Mouse (Mus musculus) kidney, adult 18-20 months (tissue): ENCODE measurements at regions not wholly inside any gene's neighbourhood (a gene's known extent, or its start where the extent isn't known, plus 50 kb on each side); places are given as distances from the start of the nearest gene placed in this dataset.
A peak's percentile ranks its signal among the peaks of the same experiment; 100 is the strongest.
"Not testable (repeated sequence)": the region's sequence is repeated elsewhere in the genome, so short reads cannot be mapped to it uniquely, and the experiment has no call there.

ENCODE experiments used
- DNase-seq: peaks from one replicate; pipeline ENCODE4 v3.0.0; 2021

DNA sequence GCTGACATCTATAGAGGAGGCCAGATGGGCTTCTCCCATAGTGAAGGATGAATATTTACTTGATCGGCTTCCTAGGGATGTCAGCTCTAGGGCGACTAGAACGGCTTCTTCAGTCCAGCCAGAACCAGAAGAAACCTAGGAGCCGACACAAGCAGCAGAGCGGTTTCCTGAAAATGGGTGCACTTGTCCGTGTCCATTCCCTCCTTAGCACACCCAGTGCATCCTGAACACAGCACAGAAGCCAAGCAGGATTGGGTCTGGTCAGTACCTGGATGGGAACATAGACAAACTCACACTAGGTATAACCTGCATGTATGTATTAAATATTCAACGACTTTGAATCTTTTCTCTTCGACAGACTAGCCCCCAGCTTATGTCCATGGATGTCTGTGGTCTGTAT, 407.9 kb upstream of the Cdh5 start:
- no peak for DNase-seq

DNA sequence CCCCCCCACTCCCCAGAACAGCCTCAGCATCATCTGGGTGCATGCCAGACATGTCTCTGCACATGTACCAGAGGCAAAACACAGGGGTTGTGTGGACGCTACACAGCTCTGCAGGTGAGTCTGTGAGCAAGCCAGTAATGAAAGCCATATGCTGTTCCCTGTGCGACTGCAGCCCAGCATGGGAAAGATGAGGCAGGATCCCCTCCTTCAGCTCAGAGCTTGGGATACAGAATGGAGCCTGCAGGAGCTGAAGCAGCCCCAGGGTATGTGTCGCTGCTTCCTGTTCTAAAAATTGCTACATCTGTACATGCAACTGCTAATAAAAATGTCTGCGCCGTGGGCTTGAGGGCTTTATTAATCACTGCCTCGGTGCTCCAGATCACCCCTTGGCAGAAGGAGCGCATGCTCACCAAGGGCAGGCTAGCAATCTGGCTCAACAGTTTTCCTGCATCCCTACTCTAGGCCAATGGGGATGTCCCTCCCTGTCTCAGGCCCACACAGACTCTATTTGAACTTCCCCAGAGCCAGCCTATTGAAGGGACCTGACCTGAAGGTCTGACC, 407.0 kb upstream of the Cdh5 start:
- DNase-seq: no peak

DNA sequence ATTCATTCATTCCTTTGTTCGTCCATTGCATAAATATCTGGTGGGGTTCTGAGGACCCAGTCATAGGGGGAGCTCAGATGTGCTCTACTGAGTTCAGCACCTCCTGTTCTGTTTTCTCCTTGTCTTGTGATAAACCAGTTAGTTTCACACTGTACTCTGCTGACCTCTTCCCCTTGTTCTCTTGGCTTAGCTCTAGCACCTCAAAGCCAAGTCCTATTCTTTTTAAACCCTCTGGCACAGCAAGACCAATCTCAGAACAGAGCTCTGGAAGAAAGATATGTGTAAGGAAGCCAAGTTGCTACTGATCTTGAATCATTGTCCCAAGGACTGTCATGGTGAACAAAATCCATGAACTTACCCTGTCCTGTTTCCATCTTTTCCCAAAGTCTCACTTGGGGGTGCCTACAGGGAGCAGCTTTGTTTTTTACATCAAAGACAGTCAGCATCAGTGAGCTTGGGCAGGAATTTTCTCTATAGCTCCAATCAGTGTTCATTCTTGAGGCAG, 402.4 kb upstream of the Cdh5 start:
- DNase-seq: no peak

DNA sequence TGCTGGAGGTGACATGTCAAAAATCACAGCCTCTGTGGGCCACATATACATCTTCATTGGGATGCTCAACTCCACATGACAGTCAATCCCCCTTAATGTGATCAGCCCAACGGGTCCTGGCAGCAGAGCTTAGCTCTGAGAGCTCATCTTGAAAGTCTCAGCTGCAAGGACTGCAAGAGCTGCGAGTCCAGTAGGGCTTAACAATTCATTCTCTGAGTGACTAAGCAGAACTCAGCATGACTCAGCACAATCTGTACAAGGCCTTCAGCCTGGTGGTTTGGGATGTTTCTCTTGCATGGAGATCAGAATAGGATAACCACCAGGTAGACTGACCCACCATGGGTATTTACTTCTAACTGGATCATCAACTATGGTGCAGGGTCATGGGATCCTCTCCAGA, 399.2 kb upstream of the Cdh5 start:
- DNase-seq: no peak

DNA sequence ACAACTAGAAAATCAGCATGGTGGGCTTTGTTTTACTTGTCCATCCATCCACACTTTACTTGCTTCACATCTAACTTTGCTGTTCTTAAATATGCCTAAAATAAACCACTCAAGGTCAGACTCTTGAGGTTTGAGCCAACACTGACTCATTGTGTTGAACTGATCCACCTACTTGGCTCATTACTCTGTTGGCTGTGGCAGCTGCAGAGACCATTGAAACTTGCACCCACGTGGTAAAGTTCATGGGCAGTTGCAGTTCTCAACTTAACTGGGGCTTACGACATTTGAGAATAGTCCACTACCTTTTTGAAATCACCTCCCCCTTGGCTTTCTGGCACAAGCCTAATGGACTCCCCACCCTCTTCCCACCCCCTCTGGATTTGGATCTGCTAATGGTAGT, 395.3 kb upstream of the Cdh5 start:
- no peak for DNase-seq

DNA sequence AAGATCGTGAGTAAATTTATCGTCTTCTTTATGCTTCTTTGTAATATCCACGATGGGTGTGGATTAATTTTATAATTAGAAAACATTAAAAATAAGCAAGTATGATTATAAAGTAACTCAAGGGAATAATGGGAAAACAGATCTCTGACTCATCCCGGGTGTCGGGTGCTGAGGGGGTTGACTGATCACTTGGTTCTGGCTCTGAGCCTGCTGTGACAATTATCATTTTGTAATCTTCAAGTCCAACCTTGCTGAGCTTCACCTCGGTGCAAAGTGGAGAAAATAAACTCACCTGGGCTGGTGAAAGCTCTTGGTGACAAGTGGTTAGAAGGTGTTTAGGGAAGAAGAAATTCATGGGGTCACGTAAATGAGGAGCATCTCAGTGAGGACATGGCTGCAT, 390.6 kb upstream of the Cdh5 start:
- DNase-seq: not testable (repeated sequence)

DNA sequence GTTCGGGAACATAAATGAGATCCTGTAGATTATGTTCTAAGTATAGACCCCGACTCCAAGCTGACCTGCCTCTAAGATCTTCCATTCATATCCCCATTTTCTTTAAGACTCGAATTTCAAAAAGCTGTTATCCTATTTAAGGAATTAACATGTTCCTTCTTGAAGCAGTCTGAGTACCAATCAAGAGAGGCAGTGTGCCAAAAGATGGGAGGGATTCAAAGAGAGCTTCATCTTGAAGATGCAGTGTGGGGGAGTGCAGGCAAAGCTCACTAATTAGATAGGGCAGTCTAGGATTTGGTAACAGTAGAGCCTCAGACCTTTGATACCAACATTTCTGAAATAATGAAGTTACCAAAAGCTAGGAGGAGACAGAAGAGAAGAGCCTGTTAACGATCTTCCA, 383.7 kb upstream of the Cdh5 start:
- no peak for DNase-seq

DNA sequence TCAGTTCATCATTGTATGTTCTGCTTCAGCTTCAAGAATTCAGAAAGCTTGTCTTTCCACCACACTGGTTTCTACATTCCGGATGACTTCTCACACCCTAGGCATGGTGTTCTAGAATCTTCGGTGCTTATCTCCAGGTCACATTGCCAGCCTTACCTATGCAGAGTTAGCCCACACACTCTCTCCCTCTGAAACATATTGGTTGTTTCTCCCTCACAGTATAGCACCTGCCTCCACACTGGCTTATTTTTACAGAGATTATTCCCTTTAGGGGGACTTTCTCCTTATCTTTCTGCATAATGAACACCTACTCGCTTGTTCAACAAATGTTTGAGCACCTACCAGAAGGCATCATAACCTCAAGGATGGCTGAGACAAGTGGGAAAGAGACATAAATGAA, 368.0 kb upstream of the Cdh5 start:
- DNase-seq: no peak

DNA sequence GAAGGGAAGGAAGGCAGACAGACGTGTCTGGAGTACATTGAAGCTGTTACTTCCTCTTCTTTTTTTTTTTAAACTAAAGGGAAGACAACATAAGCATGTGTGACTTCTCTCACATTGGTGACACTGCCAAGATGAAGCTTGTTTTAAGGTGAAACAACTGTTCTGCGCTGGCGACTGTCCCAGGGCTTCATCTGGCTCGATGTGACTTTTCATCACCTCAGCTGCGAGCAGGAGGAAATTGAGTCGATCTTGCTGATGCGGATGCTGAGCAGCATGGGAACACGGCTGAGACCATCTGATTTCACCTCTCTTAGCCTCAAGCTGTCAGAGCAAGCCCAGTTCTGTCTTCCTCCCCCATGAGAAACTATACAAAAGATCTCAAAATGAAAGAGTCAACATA, 363.1 kb upstream of the Cdh5 start:
- DNase-seq: peak; percentile 2

DNA sequence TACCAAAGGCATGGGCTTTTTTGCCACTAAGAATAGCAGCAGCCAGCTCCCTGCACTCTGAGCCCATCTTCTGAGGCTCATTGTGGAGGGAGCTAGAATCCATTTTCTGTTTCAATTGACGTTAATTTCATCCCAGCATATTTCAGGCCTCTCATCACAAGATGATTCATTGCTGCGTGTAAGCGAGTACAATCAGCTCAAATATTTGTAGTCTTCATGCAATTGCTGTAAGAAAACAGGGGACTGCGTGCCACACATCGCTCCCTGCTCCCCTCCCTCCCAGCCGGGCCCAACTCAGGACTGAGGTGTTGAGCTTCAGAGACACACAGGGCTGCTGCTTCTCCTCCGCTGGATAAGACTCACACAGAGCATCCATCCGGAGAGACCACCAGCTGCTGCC, 360.0 kb upstream of the Cdh5 start:
- no peak for DNase-seq

DNA sequence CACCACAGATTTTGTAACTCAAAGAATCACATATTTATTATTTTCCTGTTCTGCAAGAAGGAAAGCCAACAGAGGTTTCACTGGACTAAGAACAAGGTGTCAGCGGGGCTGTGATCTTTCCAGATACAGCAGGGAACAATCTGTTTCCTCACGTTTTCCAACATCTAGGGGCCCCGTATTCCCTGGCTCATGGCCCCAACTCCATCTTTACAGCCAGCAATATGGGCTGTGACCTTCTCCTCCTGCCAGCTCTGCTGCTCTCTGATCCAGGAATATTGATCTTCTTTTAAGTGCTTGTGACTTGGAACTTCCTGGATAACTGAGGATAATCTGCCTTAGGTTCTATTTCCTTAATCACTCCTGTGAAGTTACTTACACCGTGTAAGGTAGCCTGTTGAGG, 352.7 kb upstream of the Cdh5 start:
- no peak for DNase-seq

DNA sequence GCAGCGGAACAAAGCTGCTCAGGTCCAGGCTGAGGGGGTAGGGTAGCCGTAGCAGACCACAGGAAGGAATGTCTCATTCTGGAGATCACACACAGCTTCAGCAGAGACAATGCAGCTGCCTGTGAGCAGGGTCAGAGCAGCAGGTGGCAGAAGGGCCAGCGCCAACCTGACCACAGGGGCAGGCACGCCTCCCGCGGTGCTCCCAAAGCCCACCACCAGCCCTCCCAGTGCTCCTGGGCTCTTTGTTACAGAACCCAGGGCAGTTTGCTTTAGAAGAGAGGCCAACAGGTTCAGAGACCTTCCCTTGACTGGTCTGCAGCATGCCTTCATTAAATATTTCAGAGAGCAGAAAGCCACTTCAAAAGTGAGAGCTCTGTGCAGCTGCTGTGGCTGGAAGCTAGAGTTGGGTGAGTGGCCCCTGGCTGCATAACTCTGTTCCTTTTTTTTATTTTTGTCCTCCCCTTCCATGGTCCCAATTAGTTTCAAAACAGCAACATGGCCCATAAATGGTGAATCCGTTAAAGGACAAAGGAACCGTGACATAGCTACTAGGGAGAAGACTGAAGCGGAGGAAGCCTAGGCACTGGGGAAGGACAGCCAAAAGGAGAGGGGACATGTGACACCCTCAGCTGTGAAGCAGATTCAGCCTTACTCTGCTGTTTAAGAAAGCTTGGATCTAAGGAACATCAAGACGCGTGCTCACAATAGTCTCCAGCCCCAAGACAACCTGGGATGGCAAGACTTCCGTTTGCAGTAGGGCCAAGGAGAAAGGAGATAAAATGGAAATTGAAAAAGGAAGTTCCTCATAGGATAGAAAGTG, 350.9 kb upstream of the Cdh5 start:
- no peak for DNase-seq

DNA sequence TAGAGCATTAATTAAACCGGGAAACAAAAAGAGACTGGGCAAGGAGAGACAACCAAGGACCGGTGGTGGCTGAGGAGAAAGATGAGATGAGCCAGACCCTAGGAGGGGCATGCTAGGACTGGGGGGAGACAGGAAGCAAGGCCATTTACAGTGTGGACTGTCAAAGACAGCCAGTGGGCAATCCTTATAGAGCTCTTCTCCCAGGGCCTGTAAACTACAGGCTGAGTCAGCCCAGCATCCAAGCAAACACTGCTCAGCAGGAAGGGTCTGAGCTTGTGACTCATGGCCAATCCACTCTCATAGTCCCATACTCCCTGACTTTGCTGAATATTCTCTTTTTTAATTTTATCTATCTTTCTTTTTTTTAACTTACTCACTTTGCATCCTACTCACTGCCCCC, 350.3 kb upstream of the Cdh5 start:
- no peak for DNase-seq

DNA sequence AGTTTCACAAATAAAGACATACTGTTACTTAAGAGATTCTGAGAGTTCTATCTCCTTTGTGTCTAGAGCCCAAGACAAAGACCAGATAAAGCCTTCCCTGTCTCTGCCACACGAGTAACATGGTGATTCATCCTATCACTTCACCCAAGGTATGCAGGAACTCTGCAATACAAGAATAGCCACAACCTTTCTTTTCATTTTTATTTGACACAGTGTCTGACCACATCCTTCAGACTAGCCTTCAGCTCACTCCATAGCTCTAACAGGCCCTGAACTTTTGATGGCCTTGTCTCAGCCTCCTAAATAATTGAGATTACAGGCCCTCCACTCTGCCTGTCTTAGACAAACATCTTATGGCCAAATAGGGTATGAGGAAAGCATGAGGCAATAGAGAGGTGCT, 337.6 kb upstream of the Cdh5 start:
- DNase-seq: no peak

DNA sequence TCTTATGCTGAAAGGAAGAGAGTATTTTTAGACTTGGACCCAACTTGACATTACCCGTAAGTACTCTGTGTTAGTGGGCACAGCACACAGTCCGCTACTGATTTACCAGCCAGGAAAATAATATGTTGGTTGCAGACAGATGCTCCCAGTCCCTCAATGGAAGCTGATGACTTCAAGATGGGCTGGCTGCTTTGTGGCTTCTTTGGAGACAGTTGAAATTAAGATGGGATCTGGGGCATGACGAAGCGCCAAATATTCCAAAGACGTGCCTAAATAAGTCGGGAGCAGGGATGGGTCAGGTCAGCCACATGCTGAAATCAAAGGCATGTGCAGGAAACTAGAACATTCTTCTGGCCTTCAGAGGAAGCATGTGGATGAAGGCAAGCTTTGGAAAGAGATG, 321.8 kb upstream of the Cdh5 start:
- DNase-seq: no peak

DNA sequence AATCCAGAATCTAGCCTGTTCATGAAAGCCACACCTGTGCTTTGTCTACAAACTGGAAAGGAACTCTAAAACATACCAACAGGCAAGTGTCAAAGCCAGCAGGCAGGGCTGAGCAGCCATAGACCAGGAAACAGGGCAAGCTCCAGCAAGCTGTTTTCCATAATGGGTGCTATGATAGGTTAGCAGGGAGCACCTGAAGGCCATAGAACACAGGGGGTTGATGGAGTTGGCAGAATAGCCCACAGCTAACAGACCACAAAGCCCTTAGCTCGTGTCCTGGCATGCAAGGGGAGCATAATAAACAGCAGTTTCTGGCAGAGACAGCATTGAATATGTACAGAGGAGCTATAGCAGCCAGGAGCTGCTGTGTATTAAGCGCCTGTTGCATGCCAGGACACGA, 313.1 kb upstream of the Cdh5 start:
- DNase-seq: no peak

DNA sequence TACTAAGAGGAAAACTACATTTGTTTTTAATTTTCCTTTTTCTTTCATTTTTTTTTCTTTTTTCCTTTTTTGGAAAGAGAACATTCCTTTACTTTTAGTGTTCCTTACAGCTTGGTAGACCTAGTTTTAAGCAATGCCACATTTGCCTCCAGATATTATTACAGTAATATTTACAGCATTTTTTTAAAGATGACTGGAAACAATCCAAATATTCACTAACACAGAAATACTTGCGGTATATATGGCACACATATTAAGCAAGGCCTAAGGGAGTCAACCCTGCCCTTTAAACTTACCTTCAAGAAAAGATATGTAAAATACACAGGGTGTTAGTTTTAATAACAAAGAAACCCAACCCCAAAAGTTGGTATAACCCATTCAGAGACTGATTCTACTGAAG, 308.1 kb upstream of the Cdh5 start:
- DNase-seq: no peak

DNA sequence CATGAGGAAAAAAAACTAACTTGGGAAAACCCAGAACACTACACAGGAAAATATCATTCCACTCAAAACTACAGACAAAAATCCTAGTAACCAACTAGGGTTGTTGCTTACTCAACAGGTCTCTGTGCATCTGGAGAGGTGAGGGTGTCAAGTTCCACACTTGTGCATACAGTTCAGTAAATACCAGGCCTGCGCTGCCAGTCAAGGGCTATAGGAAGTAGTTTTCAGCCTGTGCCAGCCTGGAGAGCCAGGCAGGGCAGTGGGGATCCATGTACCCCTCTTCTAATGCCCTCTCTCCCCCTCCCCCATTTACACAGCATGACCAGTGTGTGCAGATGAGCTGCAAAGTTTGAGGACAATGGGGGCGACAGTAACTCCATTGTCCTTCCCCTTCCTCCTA, 302.8 kb upstream of the Cdh5 start:
- not testable (repeated sequence) for DNase-seq

DNA sequence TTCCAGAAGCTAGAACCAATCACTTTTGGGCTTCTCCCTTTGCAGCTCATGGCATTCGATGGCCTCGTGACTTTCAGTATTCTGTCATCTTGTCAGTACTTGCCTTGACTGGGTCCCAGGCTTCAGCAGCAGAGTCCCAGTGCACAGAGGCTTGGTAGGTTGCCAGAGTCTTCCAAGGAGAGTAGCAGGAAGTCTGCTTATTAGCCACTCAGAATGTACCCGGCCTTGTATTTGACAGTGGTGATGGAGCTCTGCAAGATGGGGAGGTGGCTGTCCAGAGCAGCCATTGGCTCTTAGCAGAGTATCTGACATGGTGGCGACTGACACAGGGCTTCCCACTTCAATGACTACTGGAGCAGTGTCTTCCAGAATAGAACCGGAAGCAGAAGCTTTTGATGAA, 293.3 kb upstream of the Cdh5 start:
- no peak for DNase-seq

DNA sequence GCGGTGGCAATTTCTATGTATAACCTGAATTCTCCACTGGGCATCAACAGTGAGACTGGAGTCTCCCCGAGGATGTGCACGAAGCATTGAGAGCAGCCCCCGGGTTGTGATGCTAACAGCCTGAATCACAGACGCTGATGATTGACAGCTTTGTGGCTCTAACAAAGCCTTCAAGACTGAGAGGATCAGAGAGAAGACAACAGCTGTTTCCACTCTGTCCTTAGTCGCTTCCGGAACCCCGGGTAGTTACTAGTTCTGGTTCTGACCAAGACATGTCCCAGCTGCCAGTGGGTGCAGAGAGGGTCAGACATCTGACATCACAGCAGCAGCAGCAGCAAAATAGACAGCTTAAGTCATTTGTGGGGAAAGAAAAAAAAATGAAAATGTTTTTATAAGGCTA, 292.8 kb upstream of the Cdh5 start:
- DNase-seq: peak; percentile 32

DNA sequence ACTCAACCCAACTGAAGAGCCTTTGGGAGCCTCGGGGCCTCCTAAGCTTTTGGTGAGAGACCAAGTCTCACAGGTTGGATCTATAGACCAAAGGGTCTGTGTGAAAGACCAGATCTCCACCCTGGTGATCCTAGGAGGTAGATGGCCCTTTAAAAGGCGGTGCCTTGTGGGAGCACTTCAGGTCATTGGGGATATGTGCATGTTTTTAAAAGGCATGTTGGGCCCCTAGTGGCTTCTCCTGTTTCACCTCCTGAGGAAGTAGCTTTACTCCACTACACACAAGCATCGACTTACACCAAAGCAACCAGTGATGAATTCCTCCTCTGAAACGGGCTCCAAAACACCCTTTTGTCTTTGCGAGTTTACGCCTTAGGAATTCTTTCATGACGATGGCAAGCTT, 292.3 kb upstream of the Cdh5 start:
- no peak for DNase-seq

DNA sequence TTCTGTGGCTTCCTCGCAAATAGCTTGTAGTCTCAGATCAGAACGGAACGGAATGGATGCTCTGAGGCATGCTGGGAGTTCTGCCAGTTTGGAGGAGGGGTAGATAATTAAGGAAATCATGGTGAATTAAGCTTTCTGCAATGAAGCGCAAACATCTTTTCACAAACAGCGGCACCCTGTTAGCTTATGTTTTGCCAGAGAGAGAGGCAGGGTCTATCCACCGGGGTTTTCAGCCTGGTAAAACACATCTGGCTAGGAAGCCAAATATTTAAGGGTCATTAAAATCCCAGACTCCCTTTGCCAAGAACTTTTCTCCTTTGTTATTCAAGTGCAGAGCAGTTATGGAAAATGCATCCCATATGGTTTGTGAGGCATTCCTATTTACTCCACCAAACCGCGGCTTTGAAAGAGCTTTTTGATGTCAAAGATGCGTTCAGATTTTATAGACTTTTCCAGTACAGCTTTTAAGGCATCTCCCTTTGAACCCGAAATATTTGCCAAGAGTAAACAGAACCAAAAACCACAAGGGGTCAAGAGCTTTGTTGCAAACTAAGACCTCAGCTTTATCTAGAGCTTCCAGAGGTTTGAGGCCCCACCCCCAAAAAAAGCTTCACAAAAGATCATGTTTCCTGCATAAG, 287.4 kb upstream of the Cdh5 start:
- DNase-seq: no peak

DNA sequence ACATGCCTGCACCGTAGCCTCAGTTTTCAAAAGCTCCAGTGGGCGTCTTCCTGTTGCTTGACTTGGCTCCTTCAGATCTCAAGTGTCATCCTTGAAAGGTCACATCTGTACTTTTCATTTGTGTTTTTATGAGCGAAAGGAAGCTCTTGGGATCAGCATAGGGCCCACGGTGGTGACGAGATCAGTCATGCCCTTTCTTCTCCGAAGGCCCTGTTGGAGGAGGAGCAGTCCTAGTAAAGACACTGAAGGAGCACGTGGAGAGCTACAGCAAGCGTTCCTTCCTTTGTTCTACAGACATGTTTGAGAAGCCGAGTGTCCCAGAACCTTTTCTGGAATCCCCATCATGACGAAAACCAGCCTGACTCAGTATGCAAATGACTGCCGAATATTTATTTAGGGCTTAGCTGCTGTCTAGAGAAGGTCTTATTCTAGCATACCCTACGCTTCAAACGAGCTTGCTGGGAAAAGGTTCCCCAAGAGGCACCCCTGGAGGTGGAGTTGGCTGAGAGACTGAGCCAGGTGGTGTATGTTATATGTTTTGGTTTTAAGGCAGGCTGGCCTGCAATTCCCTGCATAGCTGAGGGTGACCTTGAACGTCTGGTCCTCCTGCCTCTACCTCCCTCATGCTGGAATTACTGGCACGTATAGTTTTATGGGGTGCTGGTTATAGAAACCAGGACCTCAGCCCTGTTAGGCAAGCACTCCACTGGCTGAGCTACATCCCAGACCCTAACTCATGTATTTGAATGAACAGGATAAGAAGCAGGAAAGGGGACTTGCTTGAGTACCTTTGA, 285.1 kb upstream of the Cdh5 start:
- DNase-seq: no peak

DNA sequence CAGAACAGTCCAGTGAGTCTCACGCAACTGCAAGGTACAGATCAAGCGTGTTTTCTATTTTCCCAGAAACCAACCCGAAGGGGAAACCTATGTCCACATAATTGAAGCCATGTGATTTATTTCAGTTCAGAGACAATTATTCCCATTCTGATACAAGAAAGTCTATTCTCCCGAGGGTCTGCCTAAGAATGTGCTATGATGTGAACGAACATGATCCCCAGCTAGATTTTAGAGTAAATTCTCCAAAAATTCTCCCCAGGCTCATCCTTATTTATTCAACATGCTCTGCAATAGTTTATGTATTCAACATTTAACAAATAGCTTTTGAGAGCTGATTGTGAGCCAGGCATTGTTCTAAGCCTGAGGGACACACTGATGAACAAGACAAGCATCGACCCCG, 277.9 kb upstream of the Cdh5 start:
- no peak for DNase-seq
